In genomic region chr14:124174111-124174510, GRCm38 (mm10) we compare ENCODE assay signal across 26 mouse cellular contexts.
"Had no signal": no experiment of that assay in that cellular context is flagged by ENCODE, and none has a peak within 500 bp of the region (broad histone marks: within the 10 kb centered on the region; RNA-seq: fewer than 3 reads in every experiment).

No protein-coding gene starts in this region.

- H3K36me3 ChIP-seq: embryonic facial prominence, embryonic 10.5 days; embryonic facial prominence, embryonic 12.5 days; embryonic facial prominence, embryonic 13.5 days; embryonic facial prominence, embryonic 15.5 days; forebrain, embryonic 10.5 days; forebrain, embryonic 12.5 days; forebrain, embryonic 15.5 days; heart, embryonic 10.5 days had no signal

- H3K9ac ChIP-seq: embryonic facial prominence, embryonic 12.5 days; embryonic facial prominence, embryonic 13.5 days; embryonic facial prominence, embryonic 15.5 days; forebrain, embryonic 12.5 days; forebrain, embryonic 13.5 days; forebrain, embryonic 15.5 days; forebrain, postnatal 0 days had no signal

- ATAC-seq: forebrain, embryonic 13.5 days; forebrain, embryonic 14.5 days; forebrain, embryonic 15.5 days; forebrain, embryonic 16.5 days; forebrain, postnatal 0 days had no signal

- DNase-seq: cerebellum, postnatal 10 days; cerebellum, postnatal 14 days; cerebellum, postnatal 25 days; cerebellum, postnatal 36 days; embryo, embryonic 11 days; forebrain, postnatal 0 days; gastrocnemius, postnatal 10 days; gastrocnemius, postnatal 14 days; gastrocnemius, postnatal 25 days; gastrocnemius, postnatal 36 days; heart, adult 11 months; heart, adult 18-20 months; heart, adult 2 months had no signal

- H3K27ac ChIP-seq: embryonic facial prominence, embryonic 10.5 days; embryonic facial prominence, embryonic 12.5 days; embryonic facial prominence, embryonic 13.5 days; embryonic facial prominence, embryonic 15.5 days; forebrain, embryonic 10.5 days; forebrain, embryonic 12.5 days; forebrain, embryonic 13.5 days; forebrain, embryonic 15.5 days; heart, adult 2 months; heart, embryonic 10.5 days had no signal

- H3K9me3 ChIP-seq: embryonic facial prominence, embryonic 10.5 days; embryonic facial prominence, embryonic 12.5 days; embryonic facial prominence, embryonic 13.5 days; embryonic facial prominence, embryonic 15.5 days; forebrain, embryonic 10.5 days; forebrain, embryonic 12.5 days; forebrain, embryonic 13.5 days; forebrain, embryonic 15.5 days; heart, embryonic 10.5 days had no signal

- H3K4me2 ChIP-seq: embryonic facial prominence, embryonic 12.5 days; embryonic facial prominence, embryonic 13.5 days; embryonic facial prominence, embryonic 15.5 days; forebrain, embryonic 12.5 days; forebrain, embryonic 13.5 days; forebrain, embryonic 15.5 days; heart, embryonic 11.5 days had no signal

- H3K4me1 ChIP-seq: embryonic facial prominence, embryonic 10.5 days; embryonic facial prominence, embryonic 12.5 days; embryonic facial prominence, embryonic 13.5 days; embryonic facial prominence, embryonic 15.5 days; forebrain, embryonic 10.5 days; forebrain, embryonic 12.5 days; forebrain, embryonic 13.5 days; forebrain, embryonic 15.5 days; heart, embryonic 10.5 days had no signal

- H3K4me3 ChIP-seq: embryonic facial prominence, embryonic 10.5 days; embryonic facial prominence, embryonic 12.5 days; embryonic facial prominence, embryonic 13.5 days; embryonic facial prominence, embryonic 15.5 days; erythroblast, embryonic 14.5 days; forebrain, embryonic 10.5 days; forebrain, embryonic 12.5 days; forebrain, embryonic 13.5 days; forebrain, embryonic 15.5 days; heart, adult 2 months; heart, embryonic 10.5 days had no signal

- H3K27me3 ChIP-seq: embryonic facial prominence, embryonic 12.5 days; embryonic facial prominence, embryonic 13.5 days; embryonic facial prominence, embryonic 15.5 days; forebrain, embryonic 12.5 days; forebrain, embryonic 13.5 days; forebrain, embryonic 15.5 days had no signal
